Mouse (Mus musculus): ENCODE results near the gene Gm42742. TPM values are rescaled to one million over a fixed set of nuclear protein-coding genes. Genes with fewer than 3 reads are reported as not detected.

Gm42742 gene
- 32.6 and 46.7 TPM in 2 replicates for polyA plus RNA-seq (2016; fragmentation: Nextera tagmentation; extraction: Ambion mirVana)

DNA sequence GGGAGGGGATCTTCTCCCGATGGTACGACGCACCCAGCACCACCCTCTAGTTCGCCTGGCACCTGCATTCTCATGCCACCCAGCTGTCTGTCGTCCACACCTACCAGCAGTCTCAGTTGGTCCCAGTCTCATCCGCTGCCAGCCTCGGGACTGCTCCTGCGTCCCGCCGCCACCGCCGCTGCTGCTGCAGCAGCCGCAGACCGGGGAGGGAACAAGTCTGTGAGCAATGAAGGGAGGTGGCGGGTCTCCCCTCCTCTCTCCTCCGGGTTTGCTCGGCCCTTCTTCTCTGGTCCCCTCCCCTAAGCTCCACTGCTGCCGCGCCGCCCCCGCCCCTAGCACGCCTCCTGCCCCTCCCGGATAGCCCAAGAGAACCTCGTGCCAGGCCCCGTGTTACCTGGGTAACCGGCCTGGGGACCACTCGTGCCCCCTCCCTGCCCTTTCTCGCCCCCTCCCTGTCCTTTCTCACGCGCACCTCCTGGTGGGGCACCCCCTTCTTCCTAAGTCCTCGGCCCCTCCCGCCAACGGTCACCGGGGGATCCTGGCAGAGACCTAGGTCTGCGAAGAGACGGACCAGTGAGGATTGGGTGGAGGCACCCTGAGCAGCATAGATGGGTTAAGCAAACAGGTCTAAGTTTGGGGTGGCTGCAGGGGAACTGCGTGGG is at the start of gene Gm42742, which contains the start of gene Prrt2:
TSS of gene Gm42742 (minus strand) at position 197 of the 662 bp plus-strand sequence.
TSS of gene Prrt2 (minus strand) at position 311 of the 662 bp plus-strand sequence.
- 1% methylated on average over 37 of the region's 37 CpGs for WGBS
- Histone ChIP-seq H3K27ac (peak within 1 kb of the TSS; percentile 100), H3K36me3 (replicated peaks) (peaks cover 42% of the 10 kb centered on the region), H3K4me1 (peaks cover 90% of the 10 kb centered on the region), H3K27me3 (ENCODE audit: poor library complexity, severe bottlenecking) (no peaks in the 10 kb centered on the region), H3K4me3 (peak within 1 kb of the TSS; percentile 92), H3K9me3 (no peaks in the 10 kb centered on the region)
- peak; percentile 73 for DNase-seq (ENCODE audit: extremely low spot score, low spot score)

DNA sequence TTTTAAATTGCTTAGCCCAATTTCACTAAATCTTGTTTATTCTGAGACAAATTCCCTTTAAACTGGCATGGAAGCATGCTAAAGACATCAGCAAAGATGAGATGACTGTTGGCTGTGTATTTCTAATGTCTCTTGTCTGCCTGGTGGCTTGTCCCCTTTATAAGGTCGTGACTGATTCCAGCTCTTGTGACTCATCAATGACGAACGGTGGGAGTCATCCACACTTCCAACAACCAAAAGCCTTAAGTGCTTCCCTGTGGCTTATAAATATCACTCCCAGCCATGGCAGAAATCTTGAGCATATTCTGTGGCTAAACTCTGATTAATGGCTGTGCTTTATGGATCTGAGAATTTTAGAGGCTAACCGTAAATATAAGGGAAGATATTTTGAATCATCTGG is 45.4 kb upstream of the Gm42742 start:
- no peaks in the 10 kb centered on the region for H3K36me3 ChIP-seq (replicated peaks)
- WGBS: 83% methylated on average over 4 of the region's 4 CpGs
- H3K4me3 ChIP-seq: no peak overlapping the region
- no peaks in the 10 kb centered on the region for H3K27me3 ChIP-seq (ENCODE audit: poor library complexity, severe bottlenecking)
- H3K9me3 ChIP-seq: no peaks in the 10 kb centered on the region
- DNase-seq (ENCODE audit: extremely low spot score, low spot score): no peak
- H3K4me1 ChIP-seq: peaks cover 2% of the 10 kb centered on the region; the same call in 1 of the 2 replicates
- H3K27ac ChIP-seq: no peak overlapping the region

DNA sequence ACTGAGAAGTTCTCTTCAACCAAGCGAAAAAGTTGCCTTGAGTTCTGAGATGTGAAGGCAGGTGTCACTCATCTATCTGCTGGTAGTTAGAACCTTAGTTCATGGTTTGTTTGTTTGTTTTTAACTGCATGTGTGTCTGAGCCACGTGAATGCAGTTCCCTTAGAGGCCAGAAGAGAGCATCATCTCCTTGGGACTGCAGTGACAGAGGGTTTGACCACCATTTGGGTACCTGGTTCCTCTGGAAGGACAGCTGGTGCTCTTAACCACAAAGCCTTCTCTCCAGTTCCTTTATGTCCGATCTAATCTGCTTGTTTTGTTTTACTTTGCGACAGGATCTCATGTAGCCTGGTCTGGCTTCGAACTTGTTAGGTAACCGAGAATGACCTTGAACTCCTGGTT is 44.6 kb upstream of the Gm42742 start:
- H3K27ac ChIP-seq: no peak overlapping the region
- H3K36me3 ChIP-seq (replicated peaks): no peaks in the 10 kb centered on the region
- H3K27me3 ChIP-seq (ENCODE audit: poor library complexity, severe bottlenecking): no peaks in the 10 kb centered on the region
- WGBS: 88% methylated on average over 6 of the region's 6 CpGs
- H3K4me3 ChIP-seq: no peak overlapping the region
- H3K9me3 ChIP-seq: no peaks in the 10 kb centered on the region
- no peaks in the 10 kb centered on the region for H3K4me1 ChIP-seq
- DNase-seq (ENCODE audit: extremely low spot score, low spot score): no peak

DNA sequence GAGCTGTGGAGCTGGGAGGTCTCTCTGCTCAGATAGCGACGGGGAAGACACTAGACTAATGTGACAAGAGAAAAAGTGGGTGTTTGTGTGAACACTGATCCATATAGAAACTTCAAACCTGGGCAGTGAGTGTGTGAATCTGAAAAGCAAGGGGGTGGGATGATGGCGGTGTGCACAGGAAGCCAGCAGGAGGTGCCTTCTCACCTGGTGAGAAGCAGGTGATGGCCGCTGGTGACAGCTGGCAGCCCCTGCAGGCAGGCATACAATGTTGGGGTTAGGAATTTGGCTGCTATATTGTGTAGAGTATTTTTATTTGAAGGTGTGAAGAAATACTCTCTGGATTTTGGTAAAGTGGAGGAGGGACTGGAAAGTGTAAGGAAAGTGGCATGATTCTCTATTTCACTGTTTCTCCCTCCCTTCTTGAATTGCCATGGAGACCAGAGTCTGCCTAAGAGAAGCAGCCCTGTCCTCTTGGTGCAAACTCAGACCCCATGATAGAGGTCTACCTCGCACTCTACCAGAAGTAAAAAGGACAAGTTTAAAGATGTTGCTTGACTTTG is 34.2 kb upstream of the Gm42742 start:
- no peaks in the 10 kb centered on the region for H3K9me3 ChIP-seq
- H3K4me1 ChIP-seq: no peaks in the 10 kb centered on the region
- no peak overlapping the region for H3K4me3 ChIP-seq
- no peak for DNase-seq (ENCODE audit: extremely low spot score, low spot score)
- no peaks in the 10 kb centered on the region for H3K27me3 ChIP-seq (ENCODE audit: poor library complexity, severe bottlenecking)
- no peaks in the 10 kb centered on the region for H3K36me3 ChIP-seq (replicated peaks)
- WGBS: 77% methylated on average over 5 of the region's 5 CpGs
- no peak overlapping the region for H3K27ac ChIP-seq

DNA sequence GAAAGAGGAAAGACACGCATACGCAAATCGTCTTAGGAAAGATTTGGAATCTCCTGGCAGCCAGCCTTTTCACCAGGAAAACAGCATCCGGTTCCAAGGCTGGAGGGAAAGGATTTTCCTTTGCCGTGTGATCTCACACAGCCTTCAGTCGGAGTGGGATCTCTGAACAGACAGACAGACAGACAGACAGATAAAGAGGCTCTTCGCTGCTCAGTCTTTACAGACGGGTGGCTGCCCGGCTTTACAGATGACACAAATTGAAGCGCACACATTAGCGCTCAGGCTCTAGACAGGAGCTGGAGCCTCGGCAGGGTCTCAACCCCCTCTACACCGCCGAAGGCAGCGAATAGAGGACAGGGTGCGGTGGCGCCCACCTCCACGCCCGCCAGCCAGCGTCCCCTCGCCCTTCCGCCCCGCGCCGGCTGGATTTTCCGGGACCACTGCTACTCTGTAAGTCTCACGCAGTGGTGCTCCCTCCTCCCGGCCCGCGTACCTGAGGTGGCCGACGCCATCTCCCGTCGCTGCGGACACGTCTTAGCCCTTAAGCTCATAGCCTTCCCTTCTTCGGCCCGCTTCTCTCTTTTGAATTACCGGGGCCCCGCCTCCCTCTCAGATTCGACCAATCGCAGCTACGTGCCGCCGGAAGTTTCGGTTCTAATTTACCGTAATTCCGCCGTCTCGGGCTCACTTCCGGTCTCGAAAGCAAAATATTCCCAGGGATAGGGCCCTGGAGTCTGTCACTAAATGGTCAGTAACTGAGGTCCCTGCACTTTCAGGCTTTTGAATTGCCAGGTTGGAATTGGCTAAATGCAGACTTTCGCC is 21.2 kb upstream of the Gm42742 start, which contains the start of gene Kif22:
TSS of gene Kif22 (minus strand) at position 621 of the 822 bp plus-strand sequence.
- Histone ChIP-seq H3K36me3 (replicated peaks) (peaks cover 37% of the 10 kb centered on the region), H3K27ac (peak within 1 kb of the TSS; percentile 96)
- under 1% methylated on average over 53 of the region's 53 CpGs for WGBS

DNA sequence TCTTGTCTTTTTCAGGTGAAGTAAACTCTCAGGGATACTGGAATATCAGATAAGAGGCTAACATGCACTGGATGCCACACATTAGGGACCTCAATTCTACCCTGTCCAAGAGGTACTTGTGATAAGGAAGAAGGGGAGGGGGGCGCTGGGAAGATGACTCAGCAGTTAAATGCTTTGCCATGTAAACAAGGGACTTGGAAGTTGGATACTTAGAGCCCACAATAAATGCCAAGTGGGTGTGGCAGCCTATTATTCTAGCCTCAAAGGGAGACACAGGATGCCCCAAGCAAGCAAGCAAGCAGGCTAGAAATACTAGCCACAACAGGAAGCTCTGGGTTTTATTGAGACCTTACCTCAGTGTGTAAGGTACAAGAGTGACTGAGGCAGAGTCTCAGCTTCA is 10.3 kb upstream of the Gm42742 start:
- Histone ChIP-seq H3K36me3 (replicated peaks) (peaks cover 89% of the 10 kb centered on the region), H3K4me3 (no peak overlapping the region), H3K27ac (no peak overlapping the region), H3K9me3 (no peaks in the 10 kb centered on the region), H3K27me3 (ENCODE audit: poor library complexity, severe bottlenecking) (no peaks in the 10 kb centered on the region), H3K4me1 (peaks cover 14% of the 10 kb centered on the region)
- DNase-seq (ENCODE audit: extremely low spot score, low spot score): no peak
- WGBS: 95% methylated on average over 1 of the region's 1 CpGs

More for the DNA sequence above, 21.2 kb upstream of the Gm42742 start, which contains the start of gene Kif22:
- H3K27me3 ChIP-seq (ENCODE audit: poor library complexity, severe bottlenecking): no peaks in the 10 kb centered on the region
- peak; percentile 90 for DNase-seq (ENCODE audit: extremely low spot score, low spot score)
- peaks cover 23% of the 10 kb centered on the region for H3K4me1 ChIP-seq
- H3K9me3 ChIP-seq: no peaks in the 10 kb centered on the region
- peak within 1 kb of the TSS; percentile 97 for H3K4me3 ChIP-seq

DNA sequence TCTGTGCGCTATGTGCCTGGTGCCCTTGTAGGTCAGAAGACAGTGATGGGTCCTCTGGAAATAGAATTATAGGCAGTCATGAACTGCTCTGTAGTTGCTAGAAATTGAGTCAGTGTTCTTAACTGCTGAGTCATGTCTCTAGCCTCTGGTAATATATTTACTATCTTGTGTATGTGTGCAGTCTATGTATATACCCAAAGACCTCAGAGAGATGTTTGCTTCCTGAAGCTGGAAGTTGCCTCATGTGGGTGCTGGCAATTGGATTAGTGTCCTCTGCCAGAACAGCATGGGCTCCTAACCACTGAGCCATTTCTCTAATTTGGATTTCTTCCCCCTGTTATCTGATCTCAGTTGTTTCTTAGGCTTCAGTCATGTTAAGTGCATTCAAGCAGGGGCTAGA is 9.3 kb upstream of the Gm42742 start:
- H3K27me3 ChIP-seq (ENCODE audit: poor library complexity, severe bottlenecking): no peaks in the 10 kb centered on the region
- H3K36me3 ChIP-seq (replicated peaks): peaks cover 85% of the 10 kb centered on the region
- no peak overlapping the region for H3K4me3 ChIP-seq
- no peak for DNase-seq (ENCODE audit: extremely low spot score, low spot score)
- H3K9me3 ChIP-seq: no peaks in the 10 kb centered on the region
- no peak overlapping the region for H3K27ac ChIP-seq
- WGBS: 98% methylated on average over 1 of the region's 1 CpGs
- H3K4me1 ChIP-seq: peaks cover 16% of the 10 kb centered on the region

DNA sequence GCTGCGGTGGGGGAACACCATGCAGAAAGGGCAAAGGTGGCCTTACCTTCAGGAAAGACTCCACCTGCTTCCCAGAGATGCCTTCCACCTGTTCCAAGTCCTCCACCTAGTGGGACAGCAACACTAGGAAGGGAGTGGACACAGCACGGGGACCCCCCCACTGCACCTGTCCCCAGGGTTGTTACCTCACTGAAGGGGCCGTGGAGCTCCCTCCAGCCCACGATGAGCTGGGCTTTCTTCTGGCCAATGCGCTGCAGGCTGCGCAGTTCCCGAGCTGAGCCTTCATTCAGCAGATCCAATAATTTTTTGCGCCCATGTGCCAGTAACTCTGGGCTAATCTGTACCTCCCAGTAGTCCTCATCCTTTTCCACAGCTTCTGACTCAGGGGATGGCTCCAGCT is 7.0 kb upstream of the Gm42742 start:
- H3K4me3 ChIP-seq: peak overlapping the region; percentile 92
- 66% methylated on average over 8 of the region's 8 CpGs for WGBS
- H3K27me3 ChIP-seq (ENCODE audit: poor library complexity, severe bottlenecking): no peaks in the 10 kb centered on the region
- H3K27ac ChIP-seq: peak overlapping the region; percentile 100
- no peak for DNase-seq (ENCODE audit: extremely low spot score, low spot score)
- H3K4me1 ChIP-seq: peaks cover 39% of the 10 kb centered on the region
- no peaks in the 10 kb centered on the region for H3K9me3 ChIP-seq
- peaks cover 85% of the 10 kb centered on the region for H3K36me3 ChIP-seq (replicated peaks)

DNA sequence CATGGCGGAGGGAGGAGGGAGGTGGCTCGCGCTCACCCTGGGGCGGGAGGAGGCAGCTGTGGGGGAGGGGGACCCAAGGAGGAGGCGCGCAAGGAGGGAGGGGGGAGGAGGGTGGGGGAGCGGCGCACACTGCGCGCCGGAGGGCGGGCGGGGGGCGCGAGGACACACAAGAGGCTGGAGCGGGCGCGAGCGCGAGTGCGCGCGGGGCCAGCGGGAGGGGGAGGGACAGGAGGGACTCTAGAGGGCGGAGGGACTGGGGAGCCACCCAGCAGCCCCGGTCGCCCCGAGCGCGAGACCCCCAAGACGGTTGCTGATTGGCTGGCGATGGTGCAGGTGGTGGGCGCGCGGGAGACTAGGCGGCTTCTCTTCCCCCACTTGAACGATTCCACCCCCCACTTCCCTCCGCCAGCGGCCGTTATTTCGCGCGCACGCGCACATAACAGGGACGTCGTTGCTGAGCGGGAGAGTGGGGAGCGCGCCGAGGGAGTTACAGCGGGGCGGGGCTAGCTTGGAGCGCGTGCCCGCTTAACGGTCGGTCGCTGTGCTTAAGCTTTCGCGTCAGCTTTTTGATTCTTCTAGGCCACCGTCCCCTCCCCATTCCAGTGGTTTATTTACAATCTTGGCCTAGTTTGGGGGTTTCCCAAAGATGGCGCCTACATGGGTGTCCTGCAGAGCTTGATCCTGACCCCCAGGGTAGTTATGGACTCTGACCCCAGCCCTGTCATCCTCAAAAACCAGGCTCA is 6.3 kb upstream of the Gm42742 start, which contains the start of gene Maz:
TSS of gene Maz (minus strand) at position 54 of the 743 bp plus-strand sequence.
- H3K36me3 ChIP-seq (replicated peaks): peaks cover 85% of the 10 kb centered on the region
- peak within 1 kb of the TSS; percentile 100 for H3K27ac ChIP-seq
- no peaks in the 10 kb centered on the region for H3K27me3 ChIP-seq (ENCODE audit: poor library complexity, severe bottlenecking)
- no peaks in the 10 kb centered on the region for H3K9me3 ChIP-seq
- H3K4me1 ChIP-seq: peaks cover 47% of the 10 kb centered on the region
- under 1% methylated on average over 54 of the region's 63 CpGs for WGBS
- DNase-seq (ENCODE audit: extremely low spot score, low spot score): peak; percentile 99
- H3K4me3 ChIP-seq: peak within 1 kb of the TSS; percentile 92

DNA sequence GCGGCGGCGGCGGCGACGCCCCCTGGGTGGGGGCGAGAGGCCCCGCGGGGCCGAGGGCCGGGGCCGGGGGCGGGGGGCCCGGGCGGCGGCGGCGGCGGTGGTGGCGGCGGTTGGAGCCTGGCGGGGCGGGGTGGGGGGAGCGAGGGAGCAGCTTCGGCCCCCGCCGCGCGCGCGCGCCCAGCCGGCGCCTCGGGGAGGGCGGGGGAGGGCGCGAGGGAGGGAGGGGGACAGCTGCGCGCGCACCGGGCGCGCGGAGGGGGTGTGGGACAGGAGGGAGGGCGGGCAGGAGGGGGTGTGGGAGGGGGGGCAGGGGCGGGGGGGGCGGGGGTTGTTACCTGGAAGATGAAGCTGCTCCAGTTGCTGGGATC is 5.7 kb upstream of the Gm42742 start:
- Histone ChIP-seq H3K4me1 (peaks cover 52% of the 10 kb centered on the region), H3K27ac (peak overlapping the region; percentile 100), H3K9me3 (no peaks in the 10 kb centered on the region), H3K36me3 (replicated peaks) (peaks cover 85% of the 10 kb centered on the region), H3K27me3 (ENCODE audit: poor library complexity, severe bottlenecking) (no peaks in the 10 kb centered on the region), H3K4me3 (peak overlapping the region; percentile 92)
- WGBS: 0% methylated on average over 6 of the region's 48 CpGs
- no peak for DNase-seq (ENCODE audit: extremely low spot score, low spot score)

DNA sequence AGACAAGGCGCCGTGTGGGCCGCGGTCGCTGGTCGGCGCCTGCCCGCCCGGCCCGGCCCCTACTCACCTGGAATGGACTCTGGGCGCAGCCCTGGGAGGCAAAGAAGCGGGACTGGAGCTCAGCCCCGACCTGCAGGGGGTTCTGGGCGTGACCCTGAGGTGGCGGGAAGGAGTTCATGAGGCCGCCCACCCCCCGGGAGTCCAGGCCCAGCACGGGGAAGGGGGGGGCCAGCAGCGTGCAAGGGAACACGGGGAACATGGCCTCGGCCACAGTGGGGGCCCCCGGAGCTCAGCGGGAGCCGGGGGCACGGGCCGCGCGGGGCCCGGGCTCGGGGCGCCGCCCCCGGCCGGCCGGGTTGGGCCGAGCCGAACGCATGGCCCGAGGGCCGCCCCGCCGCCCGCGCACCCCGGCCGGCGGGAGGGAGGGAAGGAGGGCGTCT is 5.3 kb upstream of the Gm42742 start:
- WGBS: under 1% methylated on average over 47 of the region's 48 CpGs
- Histone ChIP-seq H3K27ac (peak overlapping the region; percentile 100), H3K4me3 (peak overlapping the region; percentile 92), H3K9me3 (no peaks in the 10 kb centered on the region), H3K27me3 (ENCODE audit: poor library complexity, severe bottlenecking) (no peaks in the 10 kb centered on the region), H3K4me1 (peaks cover 56% of the 10 kb centered on the region), H3K36me3 (replicated peaks) (peaks cover 81% of the 10 kb centered on the region)
- DNase-seq (ENCODE audit: extremely low spot score, low spot score): peak; percentile 81

DNA sequence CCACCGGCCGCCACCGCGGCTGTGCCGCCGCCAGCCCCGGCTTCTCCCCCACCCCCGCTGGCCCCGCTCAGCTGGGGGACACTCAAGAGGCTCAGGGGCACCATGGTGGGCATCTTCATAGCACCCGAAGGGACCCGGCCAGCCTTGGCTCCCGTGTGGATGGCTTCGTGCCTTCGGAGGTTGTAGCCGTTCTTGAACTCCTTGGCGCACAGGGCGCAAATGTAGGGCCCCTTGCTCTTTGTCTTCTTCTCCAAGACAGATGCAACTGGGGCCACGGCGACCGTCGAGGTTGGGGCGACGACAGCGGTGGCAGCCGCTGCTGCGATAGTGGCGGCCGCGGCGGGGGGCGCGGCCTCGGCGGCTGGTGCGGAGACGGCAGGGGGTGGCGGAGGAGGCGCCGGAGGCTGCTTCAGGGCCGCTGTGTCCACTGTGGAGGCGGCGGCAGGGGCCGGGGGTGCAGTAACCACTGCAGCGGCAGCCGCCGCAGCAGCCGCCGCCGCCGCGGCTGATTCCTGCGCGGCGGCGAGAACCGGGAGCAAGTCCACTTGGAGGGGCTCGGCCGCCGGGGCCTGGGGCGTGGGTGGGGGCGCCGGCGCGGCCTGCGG is 4.8 kb upstream of the Gm42742 start:
- peak; percentile 50 for DNase-seq (ENCODE audit: extremely low spot score, low spot score)
- peak overlapping the region; percentile 100 for H3K27ac ChIP-seq
- peaks cover 76% of the 10 kb centered on the region for H3K36me3 ChIP-seq (replicated peaks)
- under 1% methylated on average over 64 of the region's 65 CpGs for WGBS
- no peaks in the 10 kb centered on the region for H3K27me3 ChIP-seq (ENCODE audit: poor library complexity, severe bottlenecking)
- H3K4me3 ChIP-seq: peak overlapping the region; percentile 92
- H3K9me3 ChIP-seq: no peaks in the 10 kb centered on the region
- peaks cover 61% of the 10 kb centered on the region for H3K4me1 ChIP-seq
